Mouse (Mus musculus) cerebellum, postnatal 10 days (tissue): ENCODE results near the gene Chaf1b.

ENCODE experiments used
- DNase-seq, 2 experiments: peaks; one replicate each; pipeline ENCODE4 v3.0.0; 2021; ENCODE audit warnings: mixed read lengths in 2 of 2

The Chaf1b gene

DNA sequence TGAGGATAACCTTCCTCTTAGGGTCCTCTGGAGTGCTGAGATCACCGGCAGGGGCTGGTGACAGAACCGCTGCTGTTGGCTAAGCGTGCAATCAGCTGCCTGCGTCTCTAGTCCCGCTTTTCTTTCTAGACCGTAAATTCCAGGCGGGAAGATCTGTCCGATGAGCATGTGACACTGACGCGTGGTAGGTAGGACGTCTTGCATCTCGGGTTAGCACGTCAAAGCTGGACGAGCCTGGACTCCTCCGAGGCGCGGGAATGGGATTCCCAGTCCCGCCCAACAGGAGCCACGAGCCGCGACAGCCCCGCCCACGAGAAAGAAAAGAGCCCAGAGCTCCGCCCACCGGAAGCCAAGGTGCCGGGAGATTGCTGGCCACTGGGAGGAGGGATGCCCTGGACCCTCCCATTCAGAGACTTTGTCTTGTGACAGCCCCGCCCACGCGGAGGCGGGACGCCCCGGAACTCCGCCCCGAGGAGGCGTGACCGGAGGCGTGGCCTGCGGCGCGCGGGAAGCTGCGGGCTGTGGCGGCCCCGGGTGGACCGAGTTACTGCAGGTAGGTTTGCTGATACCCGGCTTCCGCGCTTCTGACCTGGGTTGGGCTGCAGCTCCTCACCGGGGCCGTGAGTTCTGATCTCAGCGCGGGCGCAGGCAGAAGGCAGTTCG is at the start of gene Chaf1b:
TSS of gene Chaf1b (plus strand) at position 479 of the 663 bp plus-strand sequence.
- peak; percentile 99 for DNase-seq

DNA sequence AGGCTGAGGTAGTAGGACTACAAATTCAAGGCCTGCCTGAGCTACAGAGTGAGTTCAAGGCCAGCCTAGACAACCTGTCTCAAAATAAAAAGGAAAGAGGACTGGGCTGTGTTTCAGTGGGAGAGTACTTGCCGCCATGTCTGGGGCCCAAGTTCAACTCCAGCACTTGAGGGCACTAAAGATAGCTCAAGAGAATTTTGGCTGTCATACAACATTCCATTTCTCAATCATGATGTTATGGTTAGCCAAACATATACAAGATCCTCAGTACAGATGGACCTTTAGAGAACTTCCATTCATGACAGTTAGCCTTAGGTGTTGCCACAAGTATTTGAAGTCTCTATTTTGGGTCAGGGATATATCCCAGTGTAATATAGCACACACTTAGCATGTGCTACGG is 49.6 kb upstream of the Chaf1b start:
- DNase-seq = no peak

DNA sequence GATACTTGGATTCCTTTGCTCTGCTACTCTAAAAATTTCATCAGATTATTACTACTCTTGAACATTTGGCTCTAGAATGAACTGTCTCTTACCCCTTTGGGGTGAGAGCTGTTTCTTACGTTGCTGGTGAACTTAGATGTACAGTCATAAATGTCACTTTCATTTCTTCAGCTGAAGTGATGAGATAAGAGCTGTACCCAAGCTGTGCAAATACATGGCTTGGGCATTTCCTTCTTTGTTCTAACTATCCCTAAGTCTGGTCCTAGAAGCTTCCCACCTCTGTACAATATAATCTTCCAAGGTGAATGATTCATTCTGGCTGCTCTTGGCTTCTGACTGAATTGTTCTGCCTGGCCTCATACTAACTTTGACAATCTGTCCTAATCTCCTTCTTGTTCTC is 44.7 kb upstream of the Chaf1b start:
- DNase-seq = no peak

GRCm38 (mm10) chr16:93850527-93850926 is 33.2 kb upstream of the Chaf1b start:
- no peak for DNase-seq

- DNase-seq = no peak
These were observed 23.7 kb upstream of the Chaf1b start for GRCm38 (mm10) chr16:93859967-93860366.

- DNase-seq = no peak
These were observed 23.0 kb upstream of the Chaf1b start for GRCm38 (mm10) chr16:93860686-93861085.

DNA sequence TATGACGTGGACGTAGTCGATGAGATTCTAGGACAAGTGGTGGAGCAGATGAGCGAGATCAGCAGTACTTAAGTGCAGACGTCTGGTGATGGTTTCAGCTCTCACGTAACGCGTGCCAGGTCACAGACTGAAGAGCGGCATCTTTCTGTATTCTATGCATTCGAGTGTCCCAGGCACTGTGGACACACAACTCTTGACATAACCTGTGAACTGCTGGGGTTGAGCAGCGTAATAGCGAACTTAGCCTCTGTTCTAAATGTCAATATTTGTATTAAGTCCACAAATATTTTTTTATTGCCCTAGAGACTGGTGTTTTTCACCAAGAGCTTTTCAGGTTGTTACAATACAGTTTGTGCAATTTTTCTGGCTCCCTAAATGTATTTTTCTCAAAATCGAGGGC is 8.9 kb upstream of the Chaf1b start:
- no peak for DNase-seq

DNA sequence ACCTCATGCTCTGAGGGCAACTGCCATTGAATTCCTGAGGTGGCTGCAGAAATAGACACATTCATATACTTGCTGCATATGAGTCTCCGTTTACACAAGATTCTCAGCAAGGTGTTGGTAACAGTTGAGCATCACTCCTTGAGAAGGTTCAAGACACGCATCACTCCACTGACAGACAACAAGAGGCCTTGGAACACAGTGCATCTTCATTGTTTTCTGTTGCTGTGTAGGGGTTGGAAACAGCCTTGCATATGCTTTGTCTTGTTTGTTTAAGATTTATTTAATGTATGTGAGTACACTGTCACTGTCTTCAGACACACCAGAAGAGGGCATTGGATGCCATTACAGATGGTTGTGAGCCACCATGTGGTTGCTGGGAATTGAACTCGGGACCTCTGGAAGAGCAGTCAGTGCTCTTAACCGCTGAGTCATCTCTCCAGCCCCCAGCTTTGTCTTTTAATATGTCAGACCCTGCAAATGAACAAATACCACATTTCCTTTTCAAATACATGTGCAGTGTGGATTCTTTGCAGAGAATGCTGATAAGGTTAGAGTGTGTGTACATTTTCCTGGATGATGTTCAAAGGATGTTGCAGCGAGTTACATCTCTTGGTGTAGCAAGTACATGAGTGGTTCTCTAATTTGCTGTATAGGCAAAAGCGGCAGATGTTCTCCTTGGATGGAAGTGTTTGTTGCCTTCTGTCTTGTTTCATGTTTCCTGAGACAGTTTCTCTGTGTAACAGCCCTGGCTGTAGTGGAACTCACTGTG is 5.9 kb upstream of the Chaf1b start:
- DNase-seq = no peak

DNA sequence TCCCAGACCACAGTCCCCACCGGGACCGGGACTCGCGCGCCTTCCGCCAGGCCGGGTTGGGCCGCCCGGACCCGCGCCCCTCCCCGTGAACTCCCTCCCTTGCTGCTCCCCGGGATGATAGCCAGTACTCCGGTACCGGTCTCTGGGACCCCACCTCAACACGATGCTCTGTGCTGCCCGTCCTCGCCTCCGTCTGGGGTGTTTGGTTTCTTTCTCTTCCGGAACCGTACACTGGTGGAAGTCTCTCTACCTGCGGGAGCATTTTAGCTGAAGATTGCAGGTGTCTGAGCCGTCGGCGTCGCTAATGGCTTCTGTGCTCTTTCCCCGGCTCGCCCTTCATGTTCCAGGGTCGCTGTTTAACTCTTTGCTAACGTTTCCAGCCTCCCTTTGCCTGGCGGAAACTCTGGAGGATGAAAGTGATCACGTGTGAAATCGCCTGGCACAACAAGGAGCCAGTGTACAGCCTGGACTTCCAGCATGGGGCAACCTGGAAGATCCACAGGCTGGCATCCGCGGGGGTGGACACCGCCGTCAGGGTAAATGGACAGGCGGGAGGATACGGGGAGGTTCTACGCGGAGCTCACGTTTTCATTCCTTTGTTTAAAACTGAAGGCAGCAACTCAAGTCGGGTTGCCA is 503 bp downstream of the Chaf1b start:
- DNase-seq = peak; percentile 53 to 57

DNA sequence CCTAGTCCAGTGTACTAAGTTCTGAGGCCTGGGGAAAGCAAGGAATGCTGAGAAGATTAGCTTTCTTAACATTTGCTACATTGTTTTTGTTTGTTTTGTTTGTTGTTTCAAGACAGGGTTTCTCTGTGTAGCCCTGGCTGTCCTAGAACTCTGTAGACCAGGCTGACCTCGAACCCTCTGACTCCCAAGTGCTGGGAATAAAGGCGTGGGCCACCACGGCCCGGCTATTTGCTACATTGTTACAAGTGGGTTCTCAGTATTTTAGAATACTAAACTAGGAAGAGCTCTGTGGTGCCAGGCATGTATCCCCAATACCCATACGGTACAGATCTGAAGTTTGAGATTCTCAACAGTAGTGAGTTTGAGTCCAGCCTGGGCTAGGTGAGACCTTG is 1.0 kb downstream of the Chaf1b start:
- DNase-seq = no peak

DNA sequence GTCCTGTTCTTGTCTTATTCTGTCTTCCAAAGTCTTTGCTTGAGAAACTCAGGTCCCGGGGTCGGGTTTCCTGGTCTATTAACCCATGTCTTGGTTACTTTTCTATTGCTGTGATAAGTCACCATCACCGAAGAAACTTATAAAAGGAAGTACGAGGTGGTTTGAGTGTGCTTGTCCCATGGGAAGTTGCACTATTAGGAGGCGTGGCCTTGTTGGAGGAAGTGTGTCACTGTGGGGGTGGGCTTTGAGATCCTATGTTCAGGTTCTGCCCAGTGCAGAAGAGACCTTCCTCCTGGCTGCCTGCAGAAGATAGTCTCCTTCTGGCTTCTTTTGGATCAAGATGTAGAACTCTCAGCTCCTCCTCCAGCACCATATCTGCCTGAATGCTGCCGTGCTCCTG is 4.8 kb downstream of the Chaf1b start:
- DNase-seq = no peak

GRCm38 (mm10) chr16:93890948-93891604 is 7.4 kb downstream of the Chaf1b start:
- no peak for DNase-seq

GRCm38 (mm10) chr16:93893285-93893684 is 9.6 kb downstream of the Chaf1b start:
- no peak for DNase-seq

GRCm38 (mm10) chr16:93903027-93903426 is 19.3 kb downstream of the Chaf1b start:
- DNase-seq = peak in 1 of 2 experiments; percentile 24

- peak; percentile 85 to 90 for DNase-seq
These were observed 22.7 kb downstream of the Chaf1b start for GRCm38 (mm10) chr16:93906156-93907014.

- no peak for DNase-seq
These were observed 24.1 kb downstream of the Chaf1b start for GRCm38 (mm10) chr16:93907761-93908160.

DNA sequence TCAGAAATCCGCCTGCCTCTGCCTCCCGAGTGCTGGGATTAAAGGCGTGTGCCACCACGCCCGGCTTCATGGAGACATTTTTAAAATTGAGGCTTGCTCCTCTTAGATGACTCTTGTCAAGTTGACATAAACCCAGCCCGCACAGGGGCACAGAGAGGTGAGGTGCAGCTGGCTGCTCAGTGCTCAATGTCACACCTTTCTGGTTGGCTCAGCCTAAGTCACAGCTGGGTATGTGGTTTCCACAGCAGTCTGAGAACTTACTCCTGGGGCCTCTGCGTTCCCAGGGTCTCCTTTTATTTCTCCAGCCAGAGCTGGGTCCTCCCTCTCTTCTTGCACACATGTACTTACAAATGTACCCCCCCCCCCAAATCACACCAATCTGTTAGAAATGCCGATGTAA is 24.5 kb downstream of the Chaf1b start:
- no peak for DNase-seq

- DNase-seq = no peak
These were observed 26.2 kb downstream of the Chaf1b start for GRCm38 (mm10) chr16:93909936-93910335.

- DNase-seq = no peak
These were observed 27.3 kb downstream of the Chaf1b start for GRCm38 (mm10) chr16:93910735-93911665.

DNA sequence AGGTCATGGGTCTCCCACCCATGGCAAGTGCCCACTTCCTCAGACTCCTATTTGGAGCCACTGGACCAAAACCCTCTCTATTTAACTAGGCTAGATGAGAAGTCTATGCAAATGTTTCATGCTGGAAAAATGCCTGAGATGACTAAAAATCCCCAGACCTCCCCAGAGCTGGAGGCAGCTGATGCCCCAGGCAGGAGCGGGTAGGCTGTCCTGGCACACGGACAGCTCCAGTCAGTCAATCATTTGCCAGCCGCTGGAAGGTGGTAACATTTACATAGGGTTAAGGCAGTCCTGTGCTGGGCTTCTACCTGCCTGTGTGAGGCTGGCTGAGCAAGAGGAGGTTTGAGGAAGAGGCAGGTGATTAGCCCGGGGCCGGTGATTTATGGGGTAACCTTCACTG is 28.5 kb downstream of the Chaf1b start:
- no peak for DNase-seq

GRCm38 (mm10) chr16:93912808-93913207 is 29.1 kb downstream of the Chaf1b start:
- DNase-seq = no peak
